Mouse (Mus musculus) forebrain, embryonic 12.5 days (tissue): ENCODE results near the gene Cacna1g. TPM values are rescaled to one million over a fixed set of nuclear protein-coding genes. Genes with fewer than 3 reads are reported as not detected.

ENCODE experiments used
- ATAC-seq: fragments of 200-750 bp; cut with Nextera tagmentation; 2 replicates; pipeline ENCODE4 v1.8.0; 2017; ENCODE audit warnings: moderate TSS enrichment; ENCODE audit not compliant: low FRiP score
- H3K27ac ChIP-seq: fragments of 300-500 bp; sonication (generic); 2 replicates; pipeline ENCODE4 v1.5.1; 2016; ENCODE audit warnings: mild to moderate bottlenecking
- H3K27me3 ChIP-seq: fragments of 300-500 bp; sonication (generic); 2 replicates; pipeline ENCODE4 v1.6.1; 2016; ENCODE audit warnings: mild to moderate bottlenecking
- H3K36me3 ChIP-seq: fragments of 300-500 bp; sonication (generic); replicated peaks from 2 replicates; pipeline ENCODE4 v1.6.1; 2016; ENCODE audit warnings: mild to moderate bottlenecking
- H3K4me1 ChIP-seq: fragments of 300-500 bp; sonication (generic); 2 replicates; pipeline ENCODE4 v1.6.1; 2016
- H3K4me2 ChIP-seq: fragments of 300-500 bp; sonication (generic); 2 replicates; pipeline ENCODE4 v1.6.1; 2016; ENCODE audit warnings: mild to moderate bottlenecking, moderate library complexity
- H3K4me3 ChIP-seq: fragments of 300-500 bp; sonication (generic); replicated peaks from 2 replicates; pipeline ENCODE4 v1.5.1; 2016; ENCODE audit warnings: mild to moderate bottlenecking
- H3K9ac ChIP-seq: fragments of 300-500 bp; sonication (generic); 2 replicates; pipeline ENCODE4 v1.6.1; 2016; ENCODE audit warnings: mild to moderate bottlenecking
- H3K9me3 ChIP-seq: fragments of 300-500 bp; sonication (generic); 2 replicates; pipeline ENCODE4 v1.6.1; 2016
- WGBS: fragments of 180-500 bp; shearing (Covaris S2); methylation state at CpG from one replicate; pipeline ENCODE4 v1.1.7; 2016; 5-methylcytosine and 5-hydroxymethylcytosine counted together
- polyA plus RNA-seq: library from polyadenylated mRNA; unstranded; fragments of >200 nt; fragmentation: Nextera tagmentation; extraction: Ambion mirVana; gene quantifications from 2 replicates; pipeline ENCODE4 v1.2.1, GENCODE M21; 2016

Cacna1g gene
- polyA plus RNA-seq, 1 experiment from 2014 or later: 12.1 TPM

- H3K4me2 ChIP-seq: no peak overlapping the region
- H3K4me3 ChIP-seq: no peak overlapping the region
- peaks cover 57% of the 10 kb centered on the region for H3K4me1 ChIP-seq
- H3K36me3 ChIP-seq: peaks cover 12% of the 10 kb centered on the region
- H3K9ac ChIP-seq: no peak overlapping the region
- 60% methylated on average over 6 of the region's 6 CpGs for WGBS
- H3K27ac ChIP-seq: no peak overlapping the region
- ATAC-seq: no peak
- no peaks in the 10 kb centered on the region for H3K9me3 ChIP-seq
- H3K27me3 ChIP-seq: 0 out of 2 replicates have a peak, but pooled peaks cover 3% of the 10 kb centered on the region
These were observed 33.6 kb downstream of the Cacna1g start for GRCm38 (mm10) chr11:94440421-94440820.

GRCm38 (mm10) chr11:94429011-94429651 is 44.9 kb downstream of the Cacna1g start:
- WGBS: 46% methylated on average over 9 of the region's 9 CpGs
- peak; percentile 49; the same call in 1 of the 2 replicates for ATAC-seq
- H3K9me3 ChIP-seq: no peaks in the 10 kb centered on the region
- H3K4me1 ChIP-seq: peaks cover 42% of the 10 kb centered on the region
- H3K27me3 ChIP-seq: peaks cover 8% of the 10 kb centered on the region; the same call in 1 of the 2 replicates
- peaks cover 16% of the 10 kb centered on the region for H3K36me3 ChIP-seq
- no peak overlapping the region for H3K4me2 ChIP-seq
- no peak overlapping the region for H3K4me3 ChIP-seq
- no peak overlapping the region for H3K9ac ChIP-seq
- peak overlapping the region; percentile 84 for H3K27ac ChIP-seq

GRCm38 (mm10) chr11:94428091-94428835 is 45.7 kb downstream of the Cacna1g start:
- Histone ChIP-seq H3K27ac (peak overlapping the region; percentile 84), H3K4me3 (no peak overlapping the region), H3K4me1 (peaks cover 42% of the 10 kb centered on the region), H3K9me3 (no peaks in the 10 kb centered on the region), H3K9ac (0 out of 2 replicates have a peak overlapping the region, but pooled peaks have one; percentile 7), H3K4me2 (peak overlapping the region; percentile 6; the same call in 1 of the 2 replicates), H3K36me3 (peaks cover 16% of the 10 kb centered on the region), H3K27me3 (no peaks in the 10 kb centered on the region)
- peak; percentile 67; the same call in 1 of the 2 replicates for ATAC-seq
- WGBS: 44% methylated on average over 4 of the region's 4 CpGs

- H3K27ac ChIP-seq: 0 out of 2 replicates have a peak overlapping the region, but pooled peaks have one; percentile 19
These were observed 48.3 kb downstream of the Cacna1g start for GRCm38 (mm10) chr11:94425656-94426055.

GRCm38 (mm10) chr11:94425215-94425614 is 48.8 kb downstream of the Cacna1g start:
- no peak for ATAC-seq
- WGBS: 59% methylated on average over 5 of the region's 5 CpGs
- Histone ChIP-seq H3K27me3 (no peaks in the 10 kb centered on the region), H3K27ac (0 out of 2 replicates have a peak overlapping the region, but pooled peaks have one; percentile 19), H3K4me3 (no peak overlapping the region), H3K9me3 (no peaks in the 10 kb centered on the region), H3K9ac (no peak overlapping the region), H3K4me1 (peaks cover 53% of the 10 kb centered on the region), H3K4me2 (no peak overlapping the region), H3K36me3 (peaks cover 7% of the 10 kb centered on the region)

More at GRCm38 (mm10) chr11:94425656-94426055, 48.3 kb downstream of the Cacna1g start:
- ATAC-seq: no peak
- no peak overlapping the region for H3K4me2 ChIP-seq
- H3K36me3 ChIP-seq: peaks cover 7% of the 10 kb centered on the region
- H3K4me1 ChIP-seq: peaks cover 52% of the 10 kb centered on the region
- WGBS: 81% methylated on average over 14 of the region's 14 CpGs
- no peak overlapping the region for H3K4me3 ChIP-seq
- H3K9me3 ChIP-seq: no peaks in the 10 kb centered on the region
- no peaks in the 10 kb centered on the region for H3K27me3 ChIP-seq
- H3K9ac ChIP-seq: no peak overlapping the region

GRCm38 (mm10) chr11:94424380-94424779 is 49.6 kb downstream of the Cacna1g start:
- Histone ChIP-seq H3K4me2 (no peak overlapping the region), H3K27me3 (peaks cover 3% of the 10 kb centered on the region; the same call in 1 of the 2 replicates), H3K27ac (no peak overlapping the region), H3K9me3 (no peaks in the 10 kb centered on the region), H3K9ac (0 out of 2 replicates have a peak overlapping the region, but pooled peaks have one; percentile 12), H3K36me3 (peaks cover 7% of the 10 kb centered on the region), H3K4me1 (peaks cover 53% of the 10 kb centered on the region), H3K4me3 (no peak overlapping the region)
- 58% methylated on average over 15 of the region's 15 CpGs for WGBS
- no peak for ATAC-seq

- Histone ChIP-seq H3K9ac (no peak overlapping the region), H3K4me2 (no peak overlapping the region), H3K4me1 (peaks cover 49% of the 10 kb centered on the region), H3K9me3 (no peaks in the 10 kb centered on the region), H3K27ac (no peak overlapping the region), H3K4me3 (no peak overlapping the region), H3K27me3 (peaks cover 3% of the 10 kb centered on the region; the same call in 1 of the 2 replicates), H3K36me3 (peaks cover 7% of the 10 kb centered on the region)
- no peak for ATAC-seq
- WGBS: 67% methylated on average over 5 of the region's 5 CpGs
These were observed 50.1 kb downstream of the Cacna1g start for GRCm38 (mm10) chr11:94423855-94424254.

- Histone ChIP-seq H3K4me1 (peaks cover 38% of the 10 kb centered on the region), H3K27me3 (peaks cover 7% of the 10 kb centered on the region; the same call in 1 of the 2 replicates), H3K9ac (no peak overlapping the region), H3K4me3 (no peak overlapping the region), H3K4me2 (no peak overlapping the region), H3K27ac (no peak overlapping the region), H3K36me3 (peaks cover 16% of the 10 kb centered on the region), H3K9me3 (no peaks in the 10 kb centered on the region)
- ATAC-seq: no peak
- 71% methylated on average over 6 of the region's 6 CpGs for WGBS
These were observed 53.0 kb downstream of the Cacna1g start for GRCm38 (mm10) chr11:94420991-94421390.

- H3K27me3 ChIP-seq: peaks cover 7% of the 10 kb centered on the region; the same call in 1 of the 2 replicates
These were observed 53.7 kb downstream of the Cacna1g start for GRCm38 (mm10) chr11:94420325-94420724.

GRCm38 (mm10) chr11:94419004-94419727 is 54.8 kb downstream of the Cacna1g start:
- 64% methylated on average over 10 of the region's 10 CpGs for WGBS
- Histone ChIP-seq H3K27ac (no peak overlapping the region), H3K4me2 (no peak overlapping the region), H3K9ac (no peak overlapping the region), H3K4me1 (peaks cover 50% of the 10 kb centered on the region), H3K4me3 (no peak overlapping the region), H3K27me3 (peaks cover 10% of the 10 kb centered on the region; the same call in 1 of the 2 replicates), H3K9me3 (no peaks in the 10 kb centered on the region), H3K36me3 (peaks cover 12% of the 10 kb centered on the region)
- no peak for ATAC-seq

More at GRCm38 (mm10) chr11:94420325-94420724, 53.7 kb downstream of the Cacna1g start:
- no peak overlapping the region for H3K4me2 ChIP-seq
- WGBS: 38% methylated on average over 7 of the region's 7 CpGs
- ATAC-seq: no peak
- no peak overlapping the region for H3K9ac ChIP-seq
- peaks cover 14% of the 10 kb centered on the region for H3K36me3 ChIP-seq
- no peak overlapping the region for H3K27ac ChIP-seq
- peaks cover 44% of the 10 kb centered on the region for H3K4me1 ChIP-seq
- no peak overlapping the region for H3K4me3 ChIP-seq
- no peaks in the 10 kb centered on the region for H3K9me3 ChIP-seq

GRCm38 (mm10) chr11:94414042-94414441 is 60.0 kb downstream of the Cacna1g start:
- Histone ChIP-seq H3K27me3 (peaks cover 12% of the 10 kb centered on the region; the same call in 1 of the 2 replicates), H3K4me3 (no peak overlapping the region), H3K9me3 (no peaks in the 10 kb centered on the region), H3K4me2 (peak overlapping the region; percentile 27; the same call in 1 of the 2 replicates), H3K9ac (peak overlapping the region; percentile 9; the same call in 1 of the 2 replicates), H3K27ac (peak overlapping the region; percentile 82), H3K4me1 (peaks cover 51% of the 10 kb centered on the region), H3K36me3 (peaks cover 12% of the 10 kb centered on the region; the same call in 1 of the 2 replicates)
- 73% methylated on average over 4 of the region's 4 CpGs for WGBS
- ATAC-seq: peak; percentile 7; the same call in 1 of the 2 replicates
